Mouse (Mus musculus): ENCODE measurements around the gene Phactr3.

- TF ChIP-seq MYOD1 (IDR thresholded peaks at IDR 0.05; ENCODE audit: control insufficient read depth in 1 of 3, insufficient read length in 2 of 3, low read depth in 2 of 3) (no peak), E2F4 (IDR thresholded peaks at IDR 0.05; ENCODE audit: insufficient read depth) (no peak), POLR2A (IDR thresholded peaks at IDR 0.05; ENCODE audit: insufficient read length, low read depth) (no peak), USF1 (IDR thresholded peaks at IDR 0.05; ENCODE audit: low read depth) (no peak), POLR2AphosphoS2 (IDR thresholded peaks at IDR 0.05; ENCODE audit: insufficient read length, low read depth) (no peak), MAX (IDR thresholded peaks at IDR 0.05; ENCODE audit: low read depth) (no peak), TCF12 (IDR thresholded peaks at IDR 0.05; ENCODE audit: insufficient read depth, poor library complexity, severe bottlenecking) (no peak), SRF (IDR thresholded peaks at IDR 0.05; ENCODE audit: control insufficient read depth, insufficient read length, low read depth) (no peak), CEBPB (IDR thresholded peaks at IDR 0.05; ENCODE audit: insufficient read depth, poor library complexity, severe bottlenecking) (no peak), TCF3 (IDR thresholded peaks at IDR 0.05; ENCODE audit: insufficient read length, low read depth) (no peak)
Observed at GRCm38 (mm10) chr2:178329551-178329950, 210.8 kb downstream of the Phactr3 start.

Measured in myocyte (in vitro differentiated cells).